27 mouse cellular contexts compared by ENCODE assay signal in genomic region chr3:107454280-107454679, GRCm38 (mm10). TPM values are rescaled to one million over a fixed set of nuclear protein-coding genes. Genes with fewer than 3 reads are reported as not detected.
"Had no signal": no experiment of that assay in that cellular context is flagged by ENCODE, and none has a peak within 500 bp of the region (broad histone marks: within the 10 kb centered on the region; RNA-seq: fewer than 3 reads in every experiment).

No protein-coding gene starts in this region.

- H3K4me3 ChIP-seq: embryonic facial prominence, embryonic 10.5 days; embryonic facial prominence, embryonic 12.5 days; embryonic facial prominence, embryonic 13.5 days; embryonic facial prominence, embryonic 15.5 days; erythroblast, embryonic 14.5 days; forebrain, embryonic 10.5 days; forebrain, embryonic 12.5 days; forebrain, embryonic 13.5 days; forebrain, embryonic 15.5 days; heart, adult 2 months; heart, embryonic 10.5 days had no signal

- DNase-seq: cerebellum, adult 18-20 months; cerebellum, adult 2 months; cerebellum, adult 8-10 months; cerebellum, adult 9-10 months; cerebellum, adult 9-11 months; cerebellum, postnatal 10 days; cerebellum, postnatal 25 days; cerebellum, postnatal 36 days; embryo, embryonic 11 days; forebrain, postnatal 0 days; gastrocnemius, postnatal 10 days; gastrocnemius, postnatal 14 days; heart, adult 11 months; heart, adult 18-20 months; heart, adult 2 months had no signal

- H3K27ac ChIP-seq: embryonic facial prominence, embryonic 10.5 days; embryonic facial prominence, embryonic 12.5 days; embryonic facial prominence, embryonic 13.5 days; embryonic facial prominence, embryonic 15.5 days; forebrain, embryonic 10.5 days; forebrain, embryonic 12.5 days; forebrain, embryonic 13.5 days; forebrain, embryonic 15.5 days; heart, adult 2 months; heart, embryonic 10.5 days had no signal

RNA-seq across cellular contexts. Expression of gene Kcnc4, which starts 5.1 kb away (rescaled TPM):
- total RNA-seq: common myeloid progenitor, adult 5-6 weeks; granulocyte monocyte progenitor cell, adult 5-6 weeks had no signal
